Mouse (Mus musculus) heart, embryonic 10.5 days (tissue): ENCODE results near the gene Cald1. TPM values are rescaled to one million over a fixed set of nuclear protein-coding genes. Genes with fewer than 3 reads are reported as not detected.

Experiments
- polyA plus RNA-seq: library from polyadenylated mRNA; unstranded; fragments of >200 nt; fragmentation: Nextera tagmentation; extraction: Ambion mirVana; gene quantifications from 2 replicates; pipeline ENCODE4 v1.2.1, GENCODE M21; 2016

Gene Cald1
- polyA plus RNA-seq, 1 experiment from 2014 or later: 189 TPM

Other genes with a start within 250 kb of the Cald1 start
- 21.1 and 23.1 TPM in 2 replicates for gene Akr1b8, start 244.4 kb upstream of the Cald1 start, polyA plus RNA-seq
- 44.8 and 61.8 TPM in 2 replicates for gene Akr1b10, start 214.3 kb upstream of the Cald1 start, polyA plus RNA-seq
- gene Akr1b7, start 186.2 kb upstream of the Cald1 start, polyA plus RNA-seq: 0.57 TPM in 1 of 2 replicates, not detected in the other
- 54.3 and 59.3 TPM in 2 replicates for gene Bpgm, start 122.3 kb upstream of the Cald1 start, polyA plus RNA-seq
- 4.0 and 6.0 TPM in 2 replicates for gene Agbl3, start 181.9 kb downstream of the Cald1 start, polyA plus RNA-seq